Comparison of ENCODE assay signal across 23 mouse cellular contexts in genomic region chr9:29357796-29358195, GRCm38 (mm10).
A peak's percentile ranks its signal among the peaks of the same experiment; 100 is the strongest.
DNase-seq lines count a peak whose midpoint lies in the region; ATAC-seq and TF ChIP-seq lines count a peak whose summit lies in the region.
"Had no signal": no experiment of that assay in that cellular context is flagged by ENCODE, and none has a peak within 500 bp of the region (broad histone marks: within the 10 kb centered on the region; RNA-seq: fewer than 3 reads in every experiment).

No protein-coding gene starts in this region.

- intact Hi-C loops in gastrocnemius, adult 2 months (cut with DNase I), result no loop called here

- ATAC-seq in kidney, postnatal 0 days (replicated peaks; ENCODE audit: low FRiP score, low read depth), result no peak
- no peak for ATAC-seq in forebrain, embryonic 11.5 days (replicated peaks; ENCODE audit: low FRiP score)
- ATAC-seq: activated CD4-positive, CD25-positive, alpha-beta regulatory T cell, adult 4 months; forebrain, embryonic 16.5 days; hindbrain, postnatal 0 days; intestine, embryonic 15.5 days; Patski had no signal

- 80% methylated on average over 4 of the region's 4 CpGs for WGBS in kidney, postnatal 0 days
- 83% methylated on average over 4 of the region's 4 CpGs for WGBS in forebrain, embryonic 11.5 days

- H3K4me1 ChIP-seq in kidney, postnatal 0 days (replicated peaks; ENCODE audit: insufficient read depth, low read length), result no peaks in the 10 kb centered on the region
- H3K4me1 ChIP-seq in forebrain, embryonic 11.5 days (replicated peaks; ENCODE audit: control insufficient read depth, insufficient read depth, low read length), result no peaks in the 10 kb centered on the region
- H3K4me1 ChIP-seq: embryonic facial prominence, embryonic 12.5 days; forebrain, embryonic 12.5 days; heart, embryonic 15.5 days; intestine, embryonic 15.5 days had no signal

- no peaks in the 10 kb centered on the region for H3K27me3 ChIP-seq in kidney, postnatal 0 days (ENCODE audit: insufficient read depth, low read length)
- H3K27me3 ChIP-seq in forebrain, embryonic 11.5 days (ENCODE audit: control insufficient read depth, insufficient read depth, low read length), result no peaks in the 10 kb centered on the region
- H3K27me3 ChIP-seq: embryonic facial prominence, embryonic 12.5 days; forebrain, embryonic 12.5 days; heart, embryonic 15.5 days; hindbrain, embryonic 13.5 days; intestine, embryonic 15.5 days; Patski had no signal

- H3K27ac ChIP-seq in kidney, postnatal 0 days, result no peak overlapping the region
- H3K27ac ChIP-seq in gastrocnemius, adult 2 months, result no peak overlapping the region
- no peak overlapping the region for H3K27ac ChIP-seq in forebrain, embryonic 11.5 days (ENCODE audit: low read depth, low read length)
- H3K27ac ChIP-seq: embryonic facial prominence, embryonic 12.5 days; forebrain, embryonic 12.5 days; heart, adult 2 months; heart, embryonic 15.5 days; hindbrain, embryonic 13.5 days; hindbrain, postnatal 0 days; intestine, embryonic 15.5 days had no signal

- H3K9me3 ChIP-seq in kidney, postnatal 0 days (replicated peaks; ENCODE audit: low read length), result no peaks in the 10 kb centered on the region
- H3K9me3 ChIP-seq in forebrain, embryonic 11.5 days (ENCODE audit: control insufficient read depth, low read length), result no peaks in the 10 kb centered on the region
- H3K9me3 ChIP-seq: embryonic facial prominence, embryonic 12.5 days; forebrain, embryonic 12.5 days; heart, embryonic 15.5 days; hindbrain, embryonic 13.5 days; intestine, embryonic 15.5 days had no signal

- TF ChIP-seq CTCF in kidney, postnatal 0 days (IDR thresholded peaks at IDR 0.05; ENCODE audit: low read depth), result peak; percentile 21; the same call in 1 of the 2 replicates
- TF ChIP-seq CTCF in gastrocnemius, adult 2 months (IDR thresholded peaks at IDR 0.05), result no peak

- no peak overlapping the region for H3K4me2 ChIP-seq in kidney, postnatal 0 days (ENCODE audit: low read length)
- no peak overlapping the region for H3K4me2 ChIP-seq in forebrain, embryonic 11.5 days (ENCODE audit: low read depth, low read length, severe bottlenecking)
- H3K4me2 ChIP-seq: embryonic facial prominence, embryonic 12.5 days; forebrain, embryonic 12.5 days; heart, embryonic 11.5 days; heart, embryonic 15.5 days; hindbrain, embryonic 13.5 days; intestine, embryonic 15.5 days had no signal

- H3K9ac ChIP-seq in kidney, postnatal 0 days (ENCODE audit: low read depth, low read length), result no peak overlapping the region
- H3K9ac ChIP-seq in forebrain, embryonic 11.5 days (ENCODE audit: low read length), result no peak overlapping the region
- H3K9ac ChIP-seq: embryonic facial prominence, embryonic 12.5 days; forebrain, embryonic 12.5 days; heart, embryonic 15.5 days; hindbrain, embryonic 13.5 days; intestine, embryonic 15.5 days had no signal

- no peaks in the 10 kb centered on the region for H3K36me3 ChIP-seq in kidney, postnatal 0 days (ENCODE audit: insufficient read depth, low read length)
- no peaks in the 10 kb centered on the region for H3K36me3 ChIP-seq in forebrain, embryonic 11.5 days (ENCODE audit: control insufficient read depth, insufficient read depth, low read length)
- H3K36me3 ChIP-seq: embryonic facial prominence, embryonic 12.5 days; forebrain, embryonic 12.5 days; heart, embryonic 15.5 days; hindbrain, embryonic 13.5 days; intestine, embryonic 15.5 days had no signal

- no peak overlapping the region for H3K4me3 ChIP-seq in kidney, postnatal 0 days (replicated peaks; ENCODE audit: low read depth, low read length)
- H3K4me3 ChIP-seq in gastrocnemius, adult 2 months, result no peak overlapping the region
- no peak overlapping the region for H3K4me3 ChIP-seq in forebrain, embryonic 11.5 days (ENCODE audit: low read depth, low read length)
- H3K4me3 ChIP-seq: embryonic facial prominence, embryonic 12.5 days; forebrain, embryonic 12.5 days; heart, adult 2 months; heart, embryonic 15.5 days; hindbrain, embryonic 13.5 days; intestine, embryonic 15.5 days had no signal

- no peak for DNase-seq in kidney, postnatal 0 days (ENCODE audit: low spot score)
- no peak for DNase-seq in kidney, adult 8-10 months
- DNase-seq in cerebellum, adult 18-20 months, result peak; percentile 56 to 76
- peak; percentile 75 for DNase-seq in cerebellum, adult 9-11 months
- DNase-seq in cerebellum, postnatal 36 days, result peak; percentile 53 to 58
- DNase-seq in gastrocnemius, adult 2 months, result no peak
- DNase-seq in MN1 (ENCODE audit: low spot score), result no peak
- no peak for DNase-seq in forebrain, embryonic 11.5 days (ENCODE audit: low spot score)
- DNase-seq: adrenal gland, postnatal 25 days; gastrocnemius, postnatal 14 days; heart, adult 2 months; heart, postnatal 14 days; kidney, adult 18-20 months had no signal

Comparison
In these comparisons a context has a peak if more than half of its experiments do, and no peak if none do; other contexts are left out.
1. DNase-seq: peak in cerebellum, adult 18-20 months (2 of 2), cerebellum, adult 9-11 months (single experiment) and cerebellum, postnatal 36 days (2 of 2); none in kidney, postnatal 0 days (single experiment), kidney, adult 8-10 months (0 of 2), gastrocnemius, adult 2 months (single experiment), MN1 (single experiment) and forebrain, embryonic 11.5 days (single experiment).